In genomic region chr9:42275027-42275760, GRCm38 (mm10) we compare ENCODE assay signal across 9 mouse cellular contexts. TPM values are rescaled to one million over a fixed set of nuclear protein-coding genes. Genes with fewer than 3 reads are reported as not detected.
DNase-seq lines count a peak whose midpoint lies in the region; ATAC-seq and TF ChIP-seq lines count a peak whose summit lies in the region.
"Had no signal": no experiment of that assay in that cellular context is flagged by ENCODE, and none has a peak within 500 bp of the region (broad histone marks: within the 10 kb centered on the region; RNA-seq: fewer than 3 reads in every experiment).

No protein-coding gene starts in this region.

- ATAC-seq in midbrain, postnatal 0 days (ENCODE audit: low FRiP score) = no peak
- ATAC-seq in midbrain, embryonic 11.5 days (ENCODE audit: low FRiP score) = no peak
- no peak for ATAC-seq in heart, embryonic 13.5 days (ENCODE audit: extremely low read depth, insufficient number of reproducible peaks, low FRiP score, low TSS enrichment)

- no peaks in the 10 kb centered on the region for H3K4me1 ChIP-seq in midbrain, postnatal 0 days (ENCODE audit: insufficient read depth, low read length)
- no peaks in the 10 kb centered on the region for H3K4me1 ChIP-seq in midbrain, embryonic 11.5 days (ENCODE audit: control insufficient read depth, insufficient read depth, low read length)
- no peaks in the 10 kb centered on the region for H3K4me1 ChIP-seq in heart, embryonic 13.5 days
- H3K4me1 ChIP-seq: limb, embryonic 12.5 days had no signal

- no peaks in the 10 kb centered on the region for H3K36me3 ChIP-seq in midbrain, postnatal 0 days (ENCODE audit: insufficient read depth, low read length)
- H3K36me3 ChIP-seq in midbrain, embryonic 11.5 days (ENCODE audit: control insufficient read depth, insufficient read depth, low read length) = no peaks in the 10 kb centered on the region
- no peaks in the 10 kb centered on the region for H3K36me3 ChIP-seq in heart, embryonic 13.5 days
- H3K36me3 ChIP-seq: limb, embryonic 12.5 days had no signal

- H3K9me3 ChIP-seq in midbrain, postnatal 0 days (ENCODE audit: low read length) = no peaks in the 10 kb centered on the region
- no peaks in the 10 kb centered on the region for H3K9me3 ChIP-seq in midbrain, embryonic 11.5 days (ENCODE audit: control insufficient read depth, low read length)
- no peaks in the 10 kb centered on the region for H3K9me3 ChIP-seq in heart, embryonic 13.5 days
- H3K9me3 ChIP-seq: limb, embryonic 12.5 days had no signal

- peak; percentile 61 for TF ChIP-seq CTCF in gastrocnemius, adult 2 months (IDR thresholded peaks at IDR 0.05)
- TF ChIP-seq CTCF in midbrain, postnatal 0 days (IDR thresholded peaks at IDR 0.05) = peak; percentile 77

- H3K4me3 ChIP-seq in gastrocnemius, adult 2 months = no peak overlapping the region
- H3K4me3 ChIP-seq in midbrain, postnatal 0 days (ENCODE audit: low read depth, low read length) = no peak overlapping the region
- H3K4me3 ChIP-seq in midbrain, embryonic 11.5 days (ENCODE audit: low read depth, low read length) = no peak overlapping the region
- no peak overlapping the region for H3K4me3 ChIP-seq in heart, embryonic 13.5 days
- H3K4me3 ChIP-seq: limb, embryonic 12.5 days had no signal

- H3K27me3 ChIP-seq in midbrain, postnatal 0 days (ENCODE audit: insufficient read depth, low read length) = no peaks in the 10 kb centered on the region
- H3K27me3 ChIP-seq in midbrain, embryonic 11.5 days (ENCODE audit: control insufficient read depth, insufficient read depth, low read length) = no peaks in the 10 kb centered on the region
- 0 out of 2 replicates have a peak, but pooled peaks cover 6% of the 10 kb centered on the region for H3K27me3 ChIP-seq in heart, embryonic 13.5 days (replicated peaks)
- H3K27me3 ChIP-seq: limb, embryonic 12.5 days had no signal

- H3K4me2 ChIP-seq in midbrain, postnatal 0 days (ENCODE audit: low read depth, low read length, poor library complexity, severe bottlenecking) = no peak overlapping the region
- H3K4me2 ChIP-seq in midbrain, embryonic 11.5 days = no peak overlapping the region
- peak overlapping the region; percentile 23 for H3K4me2 ChIP-seq in heart, embryonic 13.5 days
- H3K4me2 ChIP-seq: limb, embryonic 12.5 days had no signal

- H3K9ac ChIP-seq in midbrain, postnatal 0 days (replicated peaks; ENCODE audit: low read length, poor library complexity, severe bottlenecking) = no peak overlapping the region
- H3K9ac ChIP-seq in midbrain, embryonic 11.5 days (ENCODE audit: low read length) = no peak overlapping the region
- H3K9ac ChIP-seq in heart, embryonic 13.5 days = no peak overlapping the region
- H3K9ac ChIP-seq: limb, embryonic 12.5 days had no signal

- 60% methylated on average over 13 of the region's 13 CpGs for WGBS in midbrain, postnatal 0 days
- 65% methylated on average over 13 of the region's 13 CpGs for WGBS in midbrain, embryonic 11.5 days
- 53% methylated on average over 13 of the region's 13 CpGs for WGBS in heart, embryonic 13.5 days

- intact Hi-C loops in gastrocnemius, adult 2 months (cut with DNase I) = no loop called here
- intact Hi-C loops in gastrocnemius, postnatal 14 days (cut with DNase I; ENCODE audit: low total_unique reads) = no loop called here

- H3K27ac ChIP-seq in gastrocnemius, adult 2 months = no peak overlapping the region
- no peak overlapping the region for H3K27ac ChIP-seq in midbrain, postnatal 0 days (ENCODE audit: low read depth, low read length)
- H3K27ac ChIP-seq in midbrain, embryonic 11.5 days (ENCODE audit: low read depth, low read length) = no peak overlapping the region
- no peak overlapping the region for H3K27ac ChIP-seq in heart, embryonic 13.5 days (replicated peaks)
- H3K27ac ChIP-seq: limb, embryonic 12.5 days had no signal

- no peak for DNase-seq in gastrocnemius, adult 2 months
- DNase-seq in gastrocnemius, postnatal 25 days = no peak
- peak; percentile 79 for DNase-seq in midbrain, postnatal 0 days (ENCODE audit: low spot score)
- DNase-seq in midbrain, embryonic 11.5 days (ENCODE audit: low spot score, missing footprints) = no peak
- DNase-seq in retina, postnatal 1 day = peak; percentile 66
- DNase-seq in gastrocnemius, postnatal 14 days = no peak
- no peak for DNase-seq in urinary bladder, postnatal 4 days (ENCODE audit: low spot score in 2 of 2)

RNA-seq across cellular contexts. Expression of gene Sc5d, which starts 11.1 kb away (rescaled TPM):
- 10 to 100 TPM; 21.0 to 22.9 TPM for total RNA-seq in gastrocnemius, adult 2 months (2021)
- total RNA-seq in gastrocnemius, postnatal 25 days (2021) = 10 to 100 TPM; 16.4 to 18.1 TPM
- 32.4 and 67.0 TPM in 2 replicates for total RNA-seq in midbrain, postnatal 0 days (2014; rRNA removed)
- polyA plus RNA-seq in midbrain, postnatal 0 days (2015; fragmentation: Nextera tagmentation; extraction: Ambion mirVana) = 63.7 and 70.3 TPM in 2 replicates
- 60.0 and 67.2 TPM in 2 replicates for polyA plus RNA-seq in midbrain, embryonic 11.5 days (2014; fragmentation: Nextera tagmentation; extraction: Ambion mirVana)
- 29.1 TPM in 2 replicates for polyA plus RNA-seq in heart, embryonic 13.5 days (2015; fragmentation: Nextera tagmentation; extraction: Ambion mirVana)
- total RNA-seq in gastrocnemius, postnatal 14 days (2021) = 10 to 100 TPM; 11.8 to 15.6 TPM

Comparison
In these comparisons a context has a peak if more than half of its experiments do, and no peak if none do; other contexts are left out.
1. DNase-seq: peak in midbrain, postnatal 0 days (single experiment) and retina, postnatal 1 day (single experiment); none in gastrocnemius, adult 2 months (single experiment), gastrocnemius, postnatal 25 days (single experiment), midbrain, embryonic 11.5 days (single experiment), gastrocnemius, postnatal 14 days (single experiment) and urinary bladder, postnatal 4 days (0 of 2).